Mouse (Mus musculus) c-Kit-positive CD71-negative TER-119-negative erythroid progenitor cells, embryonic 14.5 days (primary cell): ENCODE measurements at regions not wholly inside any gene's neighbourhood (a gene's known extent, or its start where the extent isn't known, plus 50 kb on each side); places are given as distances from the start of the nearest gene placed in this dataset.

Experiments used
- DNase-seq: peaks from one replicate; pipeline ENCODE4 v3.0.0-alpha.2; 2013; ENCODE audit warnings: low read depth

DNA sequence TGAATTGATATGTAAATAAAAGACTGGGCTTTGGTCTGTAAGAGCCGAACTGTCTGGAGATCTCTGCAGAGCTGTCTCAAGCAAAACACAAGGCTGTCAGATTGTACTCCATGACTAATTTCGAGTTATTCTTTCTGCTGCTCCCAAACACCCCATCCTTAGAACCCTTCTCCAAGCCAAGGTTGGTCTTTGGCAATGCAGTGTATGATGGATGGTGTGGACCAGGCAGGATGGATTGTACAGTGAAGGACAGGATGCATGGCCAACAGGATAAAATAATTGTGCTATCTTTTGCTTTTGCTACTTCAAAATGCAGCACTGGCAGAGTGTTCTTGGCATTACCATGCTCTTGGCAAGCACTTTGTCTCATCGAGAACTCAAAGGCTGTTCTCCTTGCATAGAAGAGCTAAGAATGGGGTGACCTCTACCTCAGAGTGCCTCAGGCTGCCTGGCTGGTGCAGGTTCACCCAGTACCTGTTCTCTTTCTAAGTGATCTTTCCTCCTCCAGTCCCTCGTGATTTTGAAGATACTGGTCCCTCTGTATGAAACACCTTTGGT, 88.4 kb upstream of the Cpeb4 start:
- DNase-seq, result no peak

DNA sequence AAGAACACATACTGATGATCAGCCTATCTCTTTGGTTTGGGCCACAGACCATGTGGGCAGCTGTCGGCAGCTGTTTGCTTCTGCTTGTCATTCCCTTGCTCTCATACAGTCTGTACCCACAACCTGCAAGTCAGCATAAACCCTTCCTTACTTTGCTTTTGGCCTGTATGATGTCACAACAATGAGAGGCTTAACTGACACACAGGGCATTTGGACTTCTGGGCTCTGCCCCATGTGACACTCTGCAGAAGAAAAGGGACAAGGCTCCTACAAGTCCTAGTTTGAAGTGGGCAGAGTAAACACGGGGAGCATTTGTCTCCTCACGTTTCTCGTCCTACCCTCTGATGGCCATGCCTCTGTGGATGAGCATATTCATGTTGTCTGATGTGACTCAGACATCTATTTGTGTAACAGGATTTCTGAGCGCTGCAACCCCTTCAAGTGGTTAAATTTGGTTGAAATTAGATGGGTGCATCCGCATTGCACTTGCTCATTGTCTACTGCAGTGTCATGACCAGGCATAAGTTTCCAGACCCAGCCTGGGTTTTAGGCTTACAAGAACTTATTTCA, 87.6 kb upstream of the Cpeb4 start:
- no peak for DNase-seq

DNA sequence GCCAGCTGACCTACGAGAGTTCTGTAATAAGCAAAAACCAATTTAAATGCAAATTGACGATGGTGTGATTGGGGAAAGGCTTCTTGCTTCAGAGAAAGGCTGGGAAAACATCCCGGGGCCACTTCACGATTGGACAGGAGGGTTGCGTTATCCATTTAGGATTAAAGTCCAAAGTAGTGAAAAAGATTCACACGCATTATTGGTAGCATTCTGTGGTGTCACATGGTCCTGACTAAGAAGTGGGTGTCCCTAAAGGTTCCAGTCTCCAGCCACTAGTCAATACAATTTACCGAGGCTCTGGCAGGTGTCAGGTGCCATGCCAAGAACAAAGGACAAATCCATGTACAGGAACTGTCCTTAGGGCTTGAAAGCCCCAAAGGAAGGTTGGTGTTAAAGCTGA, 86.9 kb upstream of the Cpeb4 start:
- no peak for DNase-seq

DNA sequence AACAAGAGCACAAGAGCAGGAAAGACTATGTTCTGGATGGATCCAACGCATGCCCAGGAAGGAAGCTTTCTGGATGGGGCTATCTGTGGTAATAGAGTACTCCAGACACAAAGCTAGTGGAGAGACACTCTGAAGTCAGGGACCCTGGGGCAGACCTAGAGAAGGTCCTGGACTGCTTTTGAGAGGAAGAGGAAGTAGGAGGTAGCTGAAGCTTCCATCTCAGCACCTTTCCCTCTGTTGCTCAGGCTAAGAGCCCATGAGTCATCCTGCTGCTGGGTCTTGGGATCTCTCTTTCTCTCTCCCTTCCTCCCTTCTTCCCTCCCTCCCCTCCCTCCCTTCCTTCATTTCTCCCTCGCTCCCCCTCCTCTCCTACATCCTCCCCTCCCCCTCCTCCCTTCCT, 84.6 kb upstream of the Cpeb4 start:
- no peak for DNase-seq

DNA sequence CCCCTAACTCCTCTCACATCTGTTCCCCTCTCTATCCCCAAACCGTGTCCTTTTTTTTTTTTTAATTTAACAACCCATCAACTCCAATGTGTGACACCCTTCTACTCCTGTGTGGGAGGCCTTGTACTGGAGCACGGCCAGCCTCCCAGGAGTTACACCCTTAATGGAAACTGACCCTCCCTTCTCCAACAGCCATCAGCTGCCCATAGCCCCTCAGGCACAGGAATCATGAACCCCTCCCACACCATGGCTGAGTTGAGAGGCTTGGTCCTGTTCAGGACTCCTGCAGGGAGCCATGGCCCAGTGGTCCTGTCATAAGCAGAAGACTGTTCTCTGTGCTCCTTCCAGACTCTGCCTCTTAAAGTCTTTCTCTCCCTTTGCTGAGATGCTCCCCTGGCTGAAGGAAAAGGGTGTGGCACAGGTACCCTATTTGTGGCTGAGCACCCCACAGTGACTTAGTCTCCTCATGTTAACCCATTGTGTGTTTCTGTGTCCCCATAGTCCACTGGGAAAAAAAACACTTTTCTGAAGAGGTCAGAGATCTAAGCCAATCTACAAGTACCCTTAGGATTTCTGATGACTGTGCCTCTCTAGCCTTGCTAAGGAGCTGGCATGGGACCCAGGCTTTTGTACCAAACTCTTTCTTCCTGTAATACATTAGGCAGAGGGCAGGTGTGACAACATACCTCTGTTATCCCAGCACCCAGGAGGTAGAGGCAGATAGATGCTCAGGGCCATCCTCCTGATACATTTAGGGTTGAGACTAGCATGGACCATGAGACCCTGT, 83.9 kb upstream of the Cpeb4 start:
- no peak for DNase-seq

DNA sequence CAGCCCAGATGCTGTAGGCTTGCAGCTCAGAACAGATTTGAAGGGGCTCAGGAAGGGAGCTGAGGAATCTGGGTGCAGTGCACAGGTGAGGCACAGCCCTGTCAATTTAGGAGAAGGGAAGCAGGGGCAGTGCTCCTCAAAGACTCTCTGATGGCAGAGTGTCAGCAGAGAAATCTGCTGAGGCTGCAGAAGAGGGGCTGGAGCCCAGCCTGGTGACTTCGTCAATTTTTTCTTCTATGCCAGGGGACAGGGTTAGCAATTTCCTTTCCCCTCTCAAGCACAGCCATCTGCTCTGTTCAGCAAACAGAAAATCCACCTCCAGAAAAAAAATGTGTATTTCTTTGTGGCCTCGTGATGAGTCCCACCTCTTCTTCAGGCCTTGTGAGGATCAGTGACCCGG, 82.0 kb upstream of the Cpeb4 start:
- DNase-seq, result no peak

DNA sequence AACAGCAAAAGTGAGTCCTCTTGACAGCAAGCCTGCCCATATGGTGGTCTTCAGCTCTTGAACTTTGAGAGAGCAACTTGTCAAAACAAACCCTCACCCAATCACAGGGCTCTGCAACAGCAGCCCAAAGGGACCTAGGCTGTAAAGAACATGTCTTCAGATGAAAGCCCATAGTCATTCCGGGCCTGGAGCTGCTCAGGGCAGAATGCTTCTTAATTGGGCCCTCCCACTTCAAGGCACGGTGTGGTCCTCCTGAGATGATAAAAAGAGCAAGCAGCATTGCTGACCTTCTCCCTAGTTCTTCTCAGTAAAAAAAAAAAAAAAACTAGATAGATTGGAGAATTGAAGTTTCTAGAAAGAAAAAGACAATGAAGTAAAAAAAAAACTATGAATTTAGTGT, 80.7 kb upstream of the Cpeb4 start:
- DNase-seq, result no peak

DNA sequence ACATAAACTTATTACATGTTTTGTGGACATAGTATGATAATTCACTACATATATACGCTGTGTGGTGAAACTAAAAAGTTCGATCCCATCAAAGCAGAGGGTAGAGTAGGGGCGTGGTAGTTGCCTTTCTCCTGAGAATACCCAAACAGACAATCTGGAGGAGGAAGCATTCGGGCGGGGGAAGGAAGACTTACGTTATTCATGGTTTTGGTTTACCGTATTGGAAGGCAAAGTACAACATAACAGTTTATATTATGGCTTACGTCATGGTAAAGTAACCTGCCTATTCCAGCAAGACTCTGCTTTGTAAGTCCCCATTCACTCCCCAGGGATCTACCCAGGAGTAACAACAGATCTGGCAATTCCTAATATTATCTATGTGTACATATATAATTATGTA, 76.9 kb upstream of the Cpeb4 start:
- DNase-seq, result no peak

DNA sequence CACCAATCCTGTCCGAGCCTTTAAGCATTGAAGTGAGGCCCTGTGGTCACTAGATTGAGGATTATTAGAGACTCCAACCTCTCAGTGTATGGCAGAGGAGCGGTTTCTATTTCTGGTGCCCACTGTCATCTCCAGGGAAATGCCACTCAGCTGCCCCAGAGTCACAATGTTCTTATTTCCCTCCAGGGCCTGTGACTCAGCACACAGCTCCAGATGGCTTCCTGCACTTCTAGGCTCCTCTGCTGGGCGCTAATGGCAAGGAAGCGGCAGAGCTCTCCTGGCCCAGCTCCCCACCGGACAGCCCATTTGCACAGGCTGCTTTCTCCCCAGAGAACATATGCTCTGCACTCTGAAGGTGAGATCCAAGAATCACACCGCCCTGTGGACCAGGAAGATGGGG, 75.8 kb upstream of the Cpeb4 start:
- DNase-seq, result peak; percentile 31

DNA sequence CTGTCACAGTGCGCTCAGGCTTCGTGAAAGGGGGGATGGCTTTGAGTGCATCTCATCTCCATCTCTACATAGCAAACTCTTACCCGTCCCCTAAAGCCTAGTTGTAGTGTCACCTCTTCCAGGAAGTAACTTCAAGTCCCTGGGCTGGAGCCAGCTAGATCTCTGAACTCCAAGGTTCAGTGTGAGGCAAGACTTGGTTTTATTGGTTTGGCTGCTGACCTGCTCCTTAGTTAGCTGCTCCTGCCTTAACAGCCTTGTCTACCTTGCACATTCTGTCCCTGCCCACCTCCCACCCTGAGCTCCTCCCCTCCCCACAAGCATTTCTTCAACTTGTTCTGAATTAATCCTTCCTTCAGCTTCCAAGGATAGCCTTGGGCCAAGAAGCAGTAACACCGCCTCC, 70.4 kb upstream of the Cpeb4 start:
- no peak for DNase-seq

DNA sequence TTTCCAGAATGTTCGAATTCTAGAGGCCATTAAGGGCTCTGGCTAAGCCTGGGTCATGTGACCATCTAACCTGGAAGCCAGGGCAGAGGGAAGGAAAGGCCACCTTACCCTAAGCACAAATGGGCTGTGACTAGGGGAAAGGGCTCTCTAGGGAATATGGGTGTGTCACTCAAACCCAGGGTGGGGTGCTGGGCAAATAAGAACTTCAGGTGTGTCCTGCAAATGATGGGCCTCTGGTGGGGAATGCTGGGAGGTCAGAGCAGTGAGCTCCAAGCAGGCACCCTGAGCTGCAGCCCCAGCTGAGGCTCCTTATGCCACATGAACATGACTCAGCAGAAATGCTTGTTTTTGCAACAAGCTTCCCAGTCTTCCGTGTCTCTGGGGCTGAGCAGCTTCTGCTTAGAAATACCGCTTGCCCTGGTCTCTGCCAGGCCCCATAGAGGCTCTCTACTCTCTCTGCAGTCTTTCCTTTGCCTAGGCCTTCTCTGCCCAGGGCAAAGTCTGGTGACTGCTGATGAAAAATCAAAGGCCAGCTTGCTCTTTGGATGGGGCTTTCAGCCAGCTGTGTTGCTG, 68.6 kb upstream of the Cpeb4 start:
- no peak for DNase-seq

DNA sequence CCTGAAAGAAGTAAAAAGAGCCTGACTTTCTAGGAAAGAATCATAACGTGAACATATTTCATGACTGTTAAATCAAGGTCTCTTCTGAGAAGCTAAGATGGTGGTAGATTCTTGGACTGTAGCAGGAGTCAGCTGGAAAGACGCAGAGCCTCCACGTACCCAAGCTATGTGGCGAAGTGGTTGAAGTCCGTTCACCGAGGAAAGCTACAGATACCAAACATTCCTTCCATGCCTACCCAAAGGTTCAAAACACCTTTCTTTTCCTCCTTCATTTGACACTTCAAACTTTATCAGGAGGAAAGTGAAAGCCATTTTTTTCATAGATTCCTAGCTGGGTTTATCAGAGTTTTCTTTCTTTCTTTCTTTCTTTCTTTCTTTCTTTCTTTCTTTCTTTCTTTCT, 67.5 kb upstream of the Cpeb4 start:
- no peak for DNase-seq

DNA sequence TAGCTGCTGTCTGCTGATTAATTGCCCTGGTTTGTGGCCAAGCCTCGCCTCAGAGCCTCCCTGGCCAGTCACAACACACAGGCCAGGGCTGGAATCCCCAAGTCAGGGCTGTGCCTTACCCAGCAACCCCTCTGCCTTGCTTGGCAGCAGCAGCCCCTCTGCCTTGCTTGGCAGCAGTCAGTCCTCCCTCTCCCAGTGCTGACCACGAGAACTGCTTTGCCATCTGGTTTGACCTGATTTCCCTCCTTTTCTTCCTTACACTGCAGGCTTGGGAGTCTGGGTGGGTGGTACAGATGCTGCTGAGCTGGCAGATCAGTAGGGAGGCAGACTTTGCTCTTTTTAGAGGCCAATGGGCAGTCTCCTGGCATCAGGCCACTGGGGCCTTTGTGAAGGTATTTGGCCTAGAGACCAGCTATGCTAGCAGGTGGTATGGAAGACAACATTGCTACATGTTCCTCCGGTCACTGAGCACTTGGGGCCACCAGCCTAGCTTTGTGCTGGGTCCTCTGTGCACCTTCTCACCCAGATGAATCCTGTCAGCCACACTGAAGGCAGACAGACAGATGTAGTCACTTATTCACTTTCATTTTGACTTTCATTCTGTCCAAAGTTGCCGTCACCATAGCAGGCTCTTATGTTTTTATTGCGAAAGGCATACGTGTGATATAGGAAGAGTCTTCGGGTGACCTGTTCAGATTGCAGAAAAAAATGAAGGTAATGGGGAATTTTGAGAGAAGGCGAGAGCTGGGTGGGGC, 64.4 kb upstream of the Cpeb4 start:
- DNase-seq, result no peak

DNA sequence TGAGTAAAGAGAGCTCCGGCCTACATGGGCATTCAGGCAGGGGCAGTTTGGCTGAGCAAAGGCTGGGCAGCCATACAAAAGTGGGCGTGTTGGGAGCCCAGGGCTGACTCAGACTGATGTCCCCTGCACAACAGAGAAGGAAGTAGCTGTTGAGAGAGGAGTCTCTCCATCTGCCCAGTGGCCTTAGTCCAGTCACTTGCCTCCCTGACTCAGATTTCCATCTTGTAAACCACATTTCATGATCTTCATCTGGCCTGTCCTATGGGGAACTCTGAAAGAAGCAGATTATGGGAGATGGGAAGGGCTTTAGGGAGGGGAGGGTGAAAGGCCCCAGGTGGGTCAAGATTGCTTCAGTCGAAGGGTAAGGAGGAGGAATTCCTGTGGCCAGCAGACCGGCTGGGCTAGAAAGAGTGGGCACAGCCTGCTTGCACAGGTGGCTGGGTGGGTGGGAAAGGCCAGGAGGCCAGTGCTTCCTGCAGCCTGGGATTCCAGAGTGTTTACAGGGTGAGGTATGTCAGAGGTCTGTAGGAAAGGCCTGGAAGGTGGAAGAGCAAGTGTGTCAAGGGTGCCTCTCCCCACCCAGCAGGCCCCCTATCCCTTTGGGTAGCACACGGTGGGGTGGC, 63.7 kb upstream of the Cpeb4 start:
- DNase-seq, result no peak

DNA sequence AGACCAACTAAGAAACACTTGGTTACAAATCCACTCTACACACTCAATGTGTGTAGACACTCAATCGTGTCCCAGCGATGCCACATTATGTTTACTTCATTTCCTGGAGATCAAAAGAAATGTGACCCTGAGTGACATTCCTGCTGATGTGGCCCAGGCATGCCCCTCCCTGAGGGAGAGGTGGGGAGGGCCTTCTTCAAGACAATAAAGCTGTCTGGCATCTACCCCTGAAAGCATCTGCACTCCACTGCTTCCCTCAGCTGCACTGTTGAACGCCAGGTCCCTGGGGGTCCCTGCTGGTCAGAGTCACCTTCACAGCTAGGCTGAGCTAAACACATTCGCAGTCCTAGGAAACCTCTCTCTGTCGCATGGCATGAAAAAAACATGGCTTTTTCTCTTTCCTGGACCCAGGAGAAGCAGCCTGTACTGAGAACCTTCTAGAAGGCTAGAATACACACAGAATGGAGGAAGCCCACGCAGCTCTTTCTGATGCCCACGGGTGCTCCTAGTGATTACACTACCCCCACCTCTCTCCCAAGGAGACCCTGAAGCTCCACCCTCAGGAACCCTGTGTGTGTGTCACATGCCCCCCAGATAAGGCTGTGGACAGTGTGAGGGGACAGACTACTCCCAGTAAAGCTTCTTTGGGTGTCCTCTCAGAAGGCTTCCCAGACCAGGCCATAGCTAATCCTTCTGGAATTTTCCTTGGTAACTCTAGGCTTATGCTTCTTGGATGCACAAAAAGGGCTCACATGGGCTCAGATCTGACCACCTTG, 61.8 kb upstream of the Cpeb4 start:
- no peak for DNase-seq

DNA sequence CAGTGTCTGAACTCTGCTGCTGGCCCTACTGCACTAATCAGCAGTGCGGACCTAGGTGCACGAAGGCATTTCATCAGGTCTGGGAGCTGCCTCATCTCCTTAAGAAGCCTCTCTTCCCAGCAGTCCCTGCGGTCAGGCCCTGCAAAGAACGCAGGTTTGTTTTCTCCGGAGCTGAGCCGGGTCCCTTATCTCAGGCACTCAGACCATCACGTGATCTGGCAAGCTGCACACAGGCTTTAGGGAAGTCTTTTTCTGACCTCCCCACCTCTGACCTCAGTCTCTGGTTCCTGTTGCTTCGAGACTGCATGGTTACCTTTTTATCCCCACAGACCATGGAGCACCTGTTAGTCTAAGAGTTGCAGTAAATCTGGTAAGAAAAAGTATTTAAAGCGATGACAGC, 59.8 kb upstream of the Cpeb4 start:
- peak; percentile 38 for DNase-seq

DNA sequence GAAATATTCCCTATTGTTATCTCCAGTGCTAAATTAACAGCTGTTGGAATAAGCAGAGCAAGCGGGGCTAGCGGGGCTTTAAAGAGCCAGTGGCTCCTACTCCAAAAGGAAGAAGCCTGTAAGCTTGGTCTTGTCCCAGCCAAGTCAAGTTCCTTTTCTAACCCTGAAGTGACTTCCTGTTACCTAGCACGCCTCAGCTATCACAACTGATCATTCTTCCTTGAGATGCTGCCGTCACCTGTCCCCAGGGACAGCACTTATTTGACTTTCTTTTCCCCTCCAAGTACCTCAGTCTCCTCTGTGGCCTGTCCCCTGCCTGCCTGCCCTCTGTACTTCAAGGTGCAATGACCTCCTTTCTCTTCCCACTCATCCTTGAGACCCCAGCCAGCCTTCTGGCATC, 57.4 kb upstream of the Cpeb4 start:
- no peak for DNase-seq

DNA sequence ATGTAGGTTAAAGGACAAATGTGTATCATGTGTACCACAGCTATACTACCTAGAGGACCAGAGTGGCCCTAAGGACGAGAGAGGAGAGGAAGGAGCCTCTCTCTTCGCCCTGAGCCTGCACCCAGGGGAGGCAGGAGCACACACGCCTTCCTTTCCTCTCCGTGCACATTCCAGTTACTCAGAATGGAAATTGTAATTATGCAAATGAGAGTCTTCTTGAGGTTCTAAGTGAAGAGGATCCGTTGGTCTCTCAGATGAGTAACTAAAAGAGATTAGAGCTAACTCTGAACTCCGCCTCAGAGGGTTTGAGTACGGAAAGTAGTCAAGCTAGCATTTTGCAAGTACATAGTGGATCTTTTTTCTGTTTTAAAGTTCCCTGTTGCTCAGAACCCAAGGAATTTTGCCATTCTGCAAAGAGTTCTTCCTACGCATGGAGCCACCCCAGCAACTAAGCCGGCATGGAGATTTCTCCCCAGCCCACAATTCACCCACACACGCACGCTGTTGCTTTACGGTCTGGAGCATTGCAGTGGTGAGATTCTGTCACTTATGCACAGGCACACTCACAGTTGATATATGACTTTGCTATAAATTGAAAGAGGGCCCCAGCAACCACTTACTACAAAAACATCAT, 56.0 kb upstream of the Cpeb4 start:
- DNase-seq, result no peak

DNA sequence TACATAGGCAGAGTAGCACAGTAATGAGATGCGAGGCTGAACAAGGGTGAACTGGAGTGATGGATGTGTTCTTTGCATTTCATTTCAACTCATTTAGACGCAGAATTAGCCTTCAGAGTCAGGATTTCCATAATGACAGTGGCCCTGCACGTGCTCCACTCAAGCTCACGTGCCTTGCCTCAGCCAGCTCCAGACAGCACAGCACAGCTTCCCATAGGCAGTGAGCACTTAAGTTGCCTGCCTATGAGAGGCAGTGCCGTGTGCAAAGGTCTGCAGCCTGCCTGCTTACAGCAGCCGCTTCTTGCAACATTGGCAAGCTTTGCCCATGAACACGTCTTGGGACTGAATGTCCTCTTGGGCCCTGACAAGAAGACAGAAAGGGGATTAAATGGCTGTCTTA, 54.0 kb upstream of the Cpeb4 start:
- DNase-seq, result no peak

DNA sequence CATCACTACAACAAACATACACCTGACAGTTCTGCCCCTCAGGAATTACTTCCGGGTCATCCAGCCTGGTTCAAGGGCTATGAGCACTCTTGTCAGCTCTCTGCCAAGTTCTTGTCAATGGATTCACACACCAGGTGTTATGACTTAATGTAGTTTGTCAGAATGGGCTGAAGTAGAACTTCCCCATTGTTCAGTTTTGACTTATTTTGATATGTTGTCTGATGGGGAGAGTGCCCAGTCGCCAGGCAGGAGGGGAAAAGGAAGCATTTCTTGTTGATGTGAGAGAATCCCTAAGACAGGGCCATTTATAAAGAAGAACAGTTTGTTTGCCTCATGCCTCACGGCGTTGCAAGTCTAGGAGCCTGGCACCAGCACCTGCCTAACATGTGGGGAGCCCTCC, 52.0 kb upstream of the Cpeb4 start:
- no peak for DNase-seq
